Comparison of ENCODE assay signal across 7 mouse cellular contexts in genomic region chr15:89500221-89500791, GRCm38 (mm10). TPM values are rescaled to one million over a fixed set of nuclear protein-coding genes. Genes with fewer than 3 reads are reported as not detected.
DNase-seq lines count a peak whose midpoint lies in the region; ATAC-seq and TF ChIP-seq lines count a peak whose summit lies in the region.

No protein-coding gene starts in this region.

- H3K4me2 ChIP-seq in heart, embryonic 16.5 days (ENCODE audit: low read depth, low read length), result peak overlapping the region; percentile 79
- peak overlapping the region; percentile 92 for H3K4me2 ChIP-seq in liver, embryonic 15.5 days

- H3K9me3 ChIP-seq in heart, embryonic 16.5 days (replicated peaks; ENCODE audit: control insufficient read depth, low read length), result no peaks in the 10 kb centered on the region
- H3K9me3 ChIP-seq in liver, embryonic 15.5 days (replicated peaks), result no peaks in the 10 kb centered on the region

- H3K4me3 ChIP-seq in spleen, adult 2 months (ENCODE audit: extremely low read depth, insufficient read depth, insufficient read length), result peak overlapping the region; percentile 48; the same call in 1 of the 2 replicates
- H3K4me3 ChIP-seq in cortical plate, adult 2 months (ENCODE audit: insufficient read depth, low read length), result peak overlapping the region; percentile 66
- peak overlapping the region; percentile 75 for H3K4me3 ChIP-seq in heart, embryonic 16.5 days (ENCODE audit: low read length)
- peak overlapping the region; percentile 65 for H3K4me3 ChIP-seq in liver, embryonic 15.5 days (replicated peaks)

- H3K9ac ChIP-seq in heart, embryonic 16.5 days (ENCODE audit: low read length), result peak overlapping the region; percentile 75
- peak overlapping the region; percentile 39; the same call in 1 of the 2 replicates for H3K9ac ChIP-seq in liver, embryonic 15.5 days

- peaks cover 16% of the 10 kb centered on the region for H3K27me3 ChIP-seq in spleen, adult 2 months (ENCODE audit: control insufficient read depth, insufficient read depth, low read length)
- H3K27me3 ChIP-seq in heart, embryonic 16.5 days (ENCODE audit: control insufficient read depth, insufficient read depth, low read length), result peaks cover 37% of the 10 kb centered on the region
- peaks cover 55% of the 10 kb centered on the region for H3K27me3 ChIP-seq in liver, embryonic 15.5 days

- H3K27ac ChIP-seq in spleen, adult 2 months (ENCODE audit: insufficient read depth, low read length), result no peak overlapping the region
- no peak overlapping the region for H3K27ac ChIP-seq in cortical plate, adult 2 months (ENCODE audit: insufficient read depth, low read length)
- H3K27ac ChIP-seq in heart, embryonic 16.5 days (ENCODE audit: low read length), result no peak overlapping the region
- H3K27ac ChIP-seq in liver, embryonic 15.5 days (replicated peaks), result no peak overlapping the region

- 0 out of 2 replicates have a peak, but pooled peaks have one; percentile 0 for ATAC-seq in heart, embryonic 16.5 days (replicated peaks; ENCODE audit: extremely low read depth, insufficient read depth, low FRiP score)
- ATAC-seq in liver, embryonic 15.5 days (ENCODE audit: insufficient read depth), result peak; percentile 57

- H3K4me1 ChIP-seq in spleen, adult 2 months (ENCODE audit: control insufficient read depth, insufficient read depth, insufficient read length), result peaks cover 3% of the 10 kb centered on the region; the same call in 1 of the 2 replicates
- H3K4me1 ChIP-seq in cortical plate, adult 2 months (ENCODE audit: control insufficient read depth, insufficient read depth, low read length), result no peaks in the 10 kb centered on the region
- peaks cover 6% of the 10 kb centered on the region for H3K4me1 ChIP-seq in heart, embryonic 16.5 days (ENCODE audit: control insufficient read depth, insufficient read depth, low read length)
- H3K4me1 ChIP-seq in liver, embryonic 15.5 days (replicated peaks), result peaks cover 30% of the 10 kb centered on the region

- no peak for TF ChIP-seq CTCF in spleen, adult 2 months (IDR thresholded peaks at IDR 0.05; ENCODE audit: extremely low read depth, insufficient read depth, insufficient read length, insufficient replicate concordance)
- no peak for TF ChIP-seq CTCF in cortical plate, adult 2 months (IDR thresholded peaks at IDR 0.05; ENCODE audit: extremely low read depth, insufficient read depth, low read length)

- TF ChIP-seq POLR2A in spleen, adult 2 months (IDR thresholded peaks at IDR 0.05; ENCODE audit: low read depth, low read length), result no peak
- TF ChIP-seq POLR2A in cortical plate, adult 2 months (IDR thresholded peaks at IDR 0.05; ENCODE audit: extremely low read depth, insufficient read depth, low read length), result no peak

- no peaks in the 10 kb centered on the region for H3K36me3 ChIP-seq in spleen, adult 2 months (ENCODE audit: control insufficient read depth, insufficient read depth, low read length)
- no peaks in the 10 kb centered on the region for H3K36me3 ChIP-seq in heart, embryonic 16.5 days (ENCODE audit: control insufficient read depth, insufficient read depth)
- no peaks in the 10 kb centered on the region for H3K36me3 ChIP-seq in liver, embryonic 15.5 days (replicated peaks)

- WGBS in spleen, adult 2 months, result 27% methylated on average over 35 of the region's 35 CpGs
- 2% methylated on average over 35 of the region's 35 CpGs for WGBS in heart, embryonic 16.5 days
- 9% methylated on average over 35 of the region's 35 CpGs for WGBS in liver, embryonic 15.5 days (ENCODE audit: insufficient replicate concordance)

- DNase-seq in spleen, adult 2 months (ENCODE audit: low read depth in 1 of 2, low spot score in 2 of 2), result no peak
- DNase-seq in spleen, postnatal 10 days (ENCODE audit: low spot score in 2 of 2), result no peak
- no peak for DNase-seq in layer of hippocampus, postnatal 36 days
- DNase-seq in adipocyte (ENCODE audit: low spot score), result no peak

RNA-seq across cellular contexts. Expression of gene Shank3, which starts 0.9 kb away (rescaled TPM):
- 24.6 and 26.2 TPM in 2 replicates for polyA plus RNA-seq in spleen, adult 2 months (2012; rRNA removed)
- polyA plus RNA-seq in cortical plate, adult 2 months (2012; rRNA removed), result 98.8 and 99.7 TPM in 2 replicates
- 1.6 and 2.0 TPM in 2 replicates for polyA plus RNA-seq in heart, embryonic 16.5 days (2015; fragmentation: Nextera tagmentation; extraction: Ambion mirVana)
- polyA plus RNA-seq in liver, embryonic 15.5 days (2015; fragmentation: Nextera tagmentation; extraction: Ambion mirVana), result 0.51 and 0.93 TPM in 2 replicates
- 100 to 1,000 TPM; 244 to 255 TPM for total RNA-seq in layer of hippocampus, postnatal 36 days (2021)

RNA-seq across cellular contexts. Expression of gene Arsa, which starts 23.1 kb away (rescaled TPM):
- polyA plus RNA-seq in spleen, adult 2 months (2012; rRNA removed), result 31.3 and 31.5 TPM in 2 replicates
- polyA plus RNA-seq in cortical plate, adult 2 months (2012; rRNA removed), result 39.9 and 40.2 TPM in 2 replicates
- 15.9 and 17.3 TPM in 2 replicates for polyA plus RNA-seq in heart, embryonic 16.5 days (2015; fragmentation: Nextera tagmentation; extraction: Ambion mirVana)
- 5.0 and 5.4 TPM in 2 replicates for polyA plus RNA-seq in liver, embryonic 15.5 days (2015; fragmentation: Nextera tagmentation; extraction: Ambion mirVana)
- total RNA-seq in layer of hippocampus, postnatal 36 days (2021), result 10 to 100 TPM; 28.6 to 30.6 TPM

RNA-seq across cellular contexts. Expression of gene Mapk8ip2, which starts 46.6 kb away (rescaled TPM):
- polyA plus RNA-seq in spleen, adult 2 months (2012; rRNA removed), result 0.02 TPM in 1 of 2 replicates, not detected in the other
- polyA plus RNA-seq in cortical plate, adult 2 months (2012; rRNA removed), result 141 and 146 TPM in 2 replicates
- polyA plus RNA-seq in heart, embryonic 16.5 days (2015; fragmentation: Nextera tagmentation; extraction: Ambion mirVana), result 0.11 and 0.29 TPM in 2 replicates
- 0.02 and 0.05 TPM in 2 replicates for polyA plus RNA-seq in liver, embryonic 15.5 days (2015; fragmentation: Nextera tagmentation; extraction: Ambion mirVana)
- 100 to 1,000 TPM; 248 to 284 TPM for total RNA-seq in layer of hippocampus, postnatal 36 days (2021)

Comparison
In these comparisons a context has a peak if more than half of its experiments do, and no peak if none do; other contexts are left out.
1. RNA of gene Mapk8ip2, which starts 46.6 kb away (polyA plus RNA-seq): 141 to 146 TPM in cortical plate, adult 2 months; 0.11 to 0.29 TPM in heart, embryonic 16.5 days, 0.02 TPM in spleen, adult 2 months and 0.02 to 0.05 TPM in liver, embryonic 15.5 days; every median in the first group is over 100 times any median in the second.
2. Peak in every context shown above with its lines, with median percentiles within 50 percentile points of each other: H3K4me3 ChIP-seq.